Mouse (Mus musculus) urinary bladder, adult 2 months (tissue): ENCODE data around the gene Nhsl1. TPM values are rescaled to one million over a fixed set of nuclear protein-coding genes. Genes with fewer than 3 reads are reported as not detected.
"Not testable (repeated sequence)": the region's sequence is repeated elsewhere in the genome, so short reads cannot be mapped to it uniquely, and the experiment has no call there.

ENCODE experiments used
- DNase-seq: peaks from one replicate; pipeline ENCODE4 v3.0.0; 2022; ENCODE audit warnings: low spot score
- polyA plus RNA-seq: library from polyadenylated mRNA; depleted of rRNA; stranded (reverse); fragments of >200 nt; gene quantifications from 2 replicates; pipeline ENCODE4 v1.2.3, GENCODE M21; 2012

Gene Nhsl1
- polyA plus RNA-seq, 1 experiment, result 14.0 TPM

GRCm38 (mm10) chr10:18437584-18437983 is 118.8 kb downstream of the Nhsl1 start:
- DNase-seq, result no peak

DNA sequence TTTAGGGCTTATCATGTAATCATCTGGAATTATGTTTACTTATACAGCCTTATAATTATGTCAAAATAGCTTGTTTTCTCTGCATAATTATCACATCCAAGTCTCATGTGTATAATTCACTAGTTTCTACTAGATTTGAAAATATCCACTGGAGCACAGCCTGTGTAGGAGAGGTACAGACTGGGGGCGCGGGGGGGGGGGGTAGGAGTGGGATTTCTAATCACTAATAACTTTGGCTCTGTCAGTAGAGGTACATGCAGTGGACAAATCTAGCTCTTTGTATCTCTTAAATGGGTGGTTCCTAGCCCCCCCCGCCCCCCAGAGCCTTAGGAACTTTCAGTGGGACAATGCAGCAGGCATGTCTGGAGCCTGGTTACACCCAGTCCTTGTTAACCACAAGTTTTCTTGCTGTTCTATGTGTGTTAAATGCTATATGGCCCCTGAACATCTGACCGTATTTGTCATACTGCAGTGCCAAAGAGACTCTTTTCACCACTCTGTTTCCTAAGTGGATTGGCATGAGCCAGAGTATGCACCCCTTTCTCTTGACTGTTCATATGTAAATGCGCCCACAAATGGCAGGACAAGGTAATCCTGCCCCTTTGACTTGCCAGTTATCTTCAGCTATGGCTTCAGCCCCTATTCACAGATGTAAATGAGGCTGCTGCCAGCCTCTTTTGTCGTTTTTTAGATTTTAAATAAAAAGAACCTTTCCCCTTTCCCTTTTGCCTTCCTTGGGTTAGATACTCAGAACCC is 127.0 kb downstream of the Nhsl1 start:
- DNase-seq, result no peak

DNA sequence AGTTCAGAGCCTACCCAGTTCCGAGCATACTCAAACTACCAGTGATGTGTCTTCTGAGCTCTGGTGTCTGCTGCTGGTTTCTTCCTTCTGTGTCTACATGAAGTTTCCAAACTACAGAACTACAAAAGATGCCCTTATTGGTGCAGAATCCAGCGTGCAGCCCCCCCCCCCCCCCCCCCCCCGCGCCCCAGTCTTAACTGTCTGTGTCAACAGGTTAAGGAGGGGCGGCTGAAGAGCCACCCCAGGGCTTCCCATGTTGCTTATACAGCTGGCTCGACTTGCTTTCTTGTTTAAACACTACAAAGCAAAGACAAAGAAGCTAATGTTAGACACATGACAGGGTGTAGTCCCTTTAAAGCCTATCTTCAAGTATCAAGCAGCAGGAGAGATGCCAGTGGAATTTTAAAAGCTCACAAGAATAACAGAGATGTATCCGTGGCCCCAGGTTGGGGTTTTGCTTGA is 127.6 kb downstream of the Nhsl1 start:
- DNase-seq, result no peak

GRCm38 (mm10) chr10:18447299-18447698 is 128.5 kb downstream of the Nhsl1 start:
- DNase-seq, result no peak

- DNase-seq, result not testable (repeated sequence)
Measured at GRCm38 (mm10) chr10:18448896-18449295, 130.1 kb downstream of the Nhsl1 start.

DNA sequence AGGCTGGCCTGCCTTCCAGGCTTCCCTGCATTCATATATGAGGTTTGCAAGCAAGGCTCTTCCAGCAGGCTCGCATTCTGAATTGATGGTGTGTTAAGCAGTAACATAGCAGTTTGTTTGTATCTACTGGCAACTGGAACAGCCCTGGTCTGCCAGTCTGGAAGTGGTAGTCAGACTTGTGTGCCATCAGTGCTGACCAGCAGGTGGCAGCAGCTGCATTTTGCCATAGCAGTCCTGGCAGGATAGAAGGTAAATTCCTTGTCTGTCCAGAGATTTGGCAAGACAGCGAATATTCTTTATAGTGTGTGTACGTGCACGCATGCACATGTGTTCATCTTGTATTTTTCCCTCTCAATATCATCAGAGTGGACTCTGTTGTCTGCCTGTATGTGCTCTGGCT is 134.6 kb downstream of the Nhsl1 start:
- peak; percentile 69 for DNase-seq

- no peak for DNase-seq
Measured at GRCm38 (mm10) chr10:18454161-18454560, 135.4 kb downstream of the Nhsl1 start.

GRCm38 (mm10) chr10:18455301-18455920 is 136.6 kb downstream of the Nhsl1 start:
- no peak for DNase-seq

- DNase-seq, result no peak
Measured at GRCm38 (mm10) chr10:18457808-18458475, 139.2 kb downstream of the Nhsl1 start.

- no peak for DNase-seq
Measured at GRCm38 (mm10) chr10:18461336-18461735, 142.6 kb downstream of the Nhsl1 start.

- DNase-seq, result no peak
Measured at GRCm38 (mm10) chr10:18463071-18463841, 144.5 kb downstream of the Nhsl1 start.

- no peak for DNase-seq
Measured at GRCm38 (mm10) chr10:18468396-18468795, 149.6 kb downstream of the Nhsl1 start.

DNA sequence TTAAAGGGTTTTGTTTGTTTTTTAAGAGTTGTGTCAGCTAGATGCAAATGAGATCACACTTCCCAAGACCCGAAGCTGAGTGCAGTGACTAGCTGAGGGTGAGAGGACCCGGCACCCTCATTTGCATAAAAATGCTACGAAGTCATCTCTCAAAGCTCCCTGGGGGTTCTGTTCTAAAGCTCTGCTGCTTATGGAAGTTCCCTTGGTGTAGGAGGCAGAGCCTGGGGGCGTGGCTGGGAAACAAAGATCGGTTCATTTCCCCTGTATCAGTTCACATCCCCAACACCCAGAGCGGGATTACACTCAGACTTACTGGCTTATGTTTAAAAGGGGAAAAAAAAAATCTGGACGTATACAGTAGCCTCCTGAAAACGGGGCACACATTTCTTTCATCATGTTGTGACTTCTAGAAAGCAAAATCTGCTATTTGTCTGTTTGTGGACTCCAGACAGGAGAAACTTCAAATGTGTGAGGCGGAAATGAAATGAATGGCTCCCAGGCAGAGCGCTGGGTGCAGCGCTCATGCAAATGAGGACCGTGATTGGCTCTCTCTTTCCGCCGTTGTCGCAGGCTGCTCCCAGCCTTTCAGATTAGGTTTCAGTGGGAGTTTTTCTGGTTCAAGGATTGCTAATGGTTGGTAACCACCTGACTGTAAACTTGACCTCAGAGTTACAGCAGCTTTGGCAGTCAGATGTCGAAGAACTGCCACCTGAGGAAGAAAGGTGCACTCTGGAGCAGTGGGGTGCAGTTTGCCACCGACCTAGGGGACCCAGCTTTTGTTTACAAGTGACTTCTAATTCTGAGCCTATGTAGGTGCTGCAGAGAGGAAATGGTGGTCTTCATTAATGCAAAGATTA is 150.7 kb downstream of the Nhsl1 start:
- DNase-seq, result no peak

- no peak for DNase-seq
Measured at GRCm38 (mm10) chr10:18470351-18471060, 151.7 kb downstream of the Nhsl1 start.

DNA sequence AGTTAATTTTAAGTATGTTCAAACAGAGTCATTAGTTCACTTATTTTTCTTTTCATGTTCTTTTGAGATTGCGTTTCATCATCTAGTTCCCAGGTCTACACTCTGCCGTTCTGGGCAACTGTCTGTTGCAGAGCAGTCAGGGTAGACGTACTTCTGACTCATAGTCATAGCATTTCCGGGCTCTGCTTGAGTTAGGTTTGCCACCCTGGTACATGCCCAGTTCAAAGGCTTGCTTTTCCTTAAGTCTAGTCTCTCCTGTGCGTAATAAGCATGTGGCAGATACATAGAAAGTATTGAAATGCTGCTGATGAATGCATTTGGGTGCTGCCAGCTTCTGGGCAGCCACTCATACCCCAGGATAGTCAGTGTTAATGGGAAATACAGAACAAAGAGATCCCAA is 152.9 kb downstream of the Nhsl1 start:
- no peak for DNase-seq

DNA sequence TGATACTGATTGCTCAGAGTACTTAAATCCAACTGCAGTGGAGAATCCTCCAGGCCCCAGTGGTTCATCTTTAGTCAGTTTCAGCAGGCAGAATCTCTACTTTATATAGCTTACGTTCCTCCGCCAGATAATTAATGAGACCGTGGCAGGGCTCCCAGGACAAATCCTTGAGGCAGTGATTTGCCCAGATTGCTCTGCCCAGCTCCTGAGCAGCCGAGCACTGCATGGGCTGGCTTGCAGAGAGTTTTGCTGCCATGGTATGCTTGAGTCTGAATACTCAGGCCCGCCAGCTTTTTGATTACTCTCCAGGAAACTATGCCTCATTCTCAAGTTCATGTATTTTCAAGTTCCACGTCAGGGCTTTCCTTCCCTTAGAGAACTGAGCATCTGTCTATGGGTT is 156.3 kb downstream of the Nhsl1 start:
- DNase-seq, result no peak

DNA sequence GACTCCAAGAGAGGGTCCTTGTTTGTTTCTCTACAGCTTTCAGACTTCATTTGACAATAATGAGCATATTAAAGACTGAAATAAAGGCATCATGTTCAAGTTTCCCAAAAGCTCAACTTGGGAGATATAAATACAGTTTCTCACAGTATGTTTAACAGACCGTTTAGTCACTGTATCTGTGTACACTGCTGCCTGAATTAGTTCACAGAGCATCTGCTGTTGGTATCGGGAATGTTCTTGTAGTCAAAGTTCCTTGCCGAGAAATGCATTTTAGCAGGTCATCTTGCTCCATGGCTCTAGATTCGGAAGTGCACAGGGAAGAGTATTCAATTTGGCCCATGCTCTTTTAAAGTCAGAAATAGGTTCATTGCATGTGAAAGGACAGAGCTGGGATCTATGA is 159.5 kb downstream of the Nhsl1 start:
- DNase-seq, result no peak

GRCm38 (mm10) chr10:18479285-18479684 is 160.5 kb downstream of the Nhsl1 start:
- no peak for DNase-seq

- DNase-seq, result no peak
Measured at GRCm38 (mm10) chr10:18480836-18481235, 162.1 kb downstream of the Nhsl1 start.

DNA sequence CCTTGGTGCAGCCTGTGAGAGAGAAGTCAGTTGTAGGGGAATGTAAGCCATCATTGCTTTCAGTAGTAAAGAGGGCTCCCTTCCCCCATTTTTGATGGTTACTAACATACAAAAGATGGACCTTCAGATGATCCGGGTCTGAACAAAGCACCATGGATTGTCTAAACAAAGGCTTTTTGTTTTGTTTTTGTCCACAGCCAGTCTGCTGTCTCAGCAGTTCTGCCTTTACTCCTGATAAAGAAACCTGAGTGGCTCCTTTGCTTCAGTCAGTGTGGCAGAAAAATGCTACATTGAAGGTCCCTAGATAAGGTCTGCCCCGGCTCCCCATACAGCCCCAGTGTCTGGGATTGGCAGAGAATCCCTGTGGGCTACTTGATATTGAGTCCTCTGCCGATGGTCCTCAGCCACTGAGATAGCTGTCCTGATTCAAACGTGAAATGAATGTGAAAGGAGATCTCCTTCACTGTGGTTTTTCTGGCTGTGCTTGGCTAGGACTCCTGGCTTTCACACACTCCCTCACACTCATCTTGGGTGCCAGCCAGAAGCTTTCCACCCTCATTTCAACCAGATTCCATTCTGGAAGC is 163.9 kb downstream of the Nhsl1 start:
- DNase-seq, result no peak
